Mouse (Mus musculus): ENCODE measurements around the gene Gbf1.

GRCm38 (mm10) chr19:46304216-46304841 is 152.0 kb downstream of the Gbf1 start, which contains the start of gene Nfkb2:
- peak; percentile 94 for TF ChIP-seq CTCF (IDR thresholded peaks at IDR 0.05; ENCODE audit: low read depth)
- peak; percentile 6; the same call in 1 of the 2 replicates for TF ChIP-seq EP300 (IDR thresholded peaks at IDR 0.05; ENCODE audit: low read depth)

Measured in liver, postnatal 0 days (tissue).